Mouse (Mus musculus) bone marrow, adult 2 months (tissue): ENCODE data around the gene Sirt1.

ENCODE experiments used
- CTCF ChIP-seq: fragments of 200-500 bp; IDR thresholded peaks from 2 replicates; pipeline ENCODE4 v1.5.1; 2011; ENCODE audit warnings: low read length, control low read depth; ENCODE audit not compliant: control insufficient read depth, insufficient read depth
- POLR2A ChIP-seq: fragments of 200-500 bp; IDR thresholded peaks from 2 replicates; pipeline ENCODE4 v1.6.1; 2011; ENCODE audit warnings: low read depth, mild to moderate bottlenecking, control low read depth, low read length, borderline replicate concordance; ENCODE audit not compliant: control insufficient read depth

DNA sequence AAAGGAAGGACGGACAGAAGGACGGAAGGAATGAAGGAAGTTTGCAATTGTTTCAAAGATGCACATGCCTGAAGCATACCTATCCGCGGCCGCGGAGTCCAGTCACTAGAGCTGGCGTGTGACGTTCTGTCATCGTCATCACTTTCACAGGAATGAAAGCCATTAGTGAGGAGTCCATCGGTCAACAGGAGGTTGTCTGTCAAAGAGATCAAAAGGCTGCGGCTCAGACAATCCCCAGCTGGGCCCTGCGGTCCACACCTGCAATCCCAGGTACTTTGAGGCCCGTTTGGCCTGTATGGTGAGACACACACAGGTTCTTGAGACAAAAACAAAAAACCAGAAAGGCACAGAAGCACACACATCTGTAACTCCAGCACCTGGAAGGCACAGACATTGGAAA lies 44.6 kb downstream of the Sirt1 start:
- TF ChIP-seq CTCF (no peak), POLR2A (no peak)
